Mouse (Mus musculus) liver, embryonic 16.5 days (tissue): Measurements from ENCODE around the gene Fmnl2. TPM values are rescaled to one million over a fixed set of nuclear protein-coding genes. Genes with fewer than 3 reads are reported as not detected.

ENCODE experiments used
- ATAC-seq: fragments of 200-750 bp; cut with Nextera tagmentation; 2 replicates; pipeline ENCODE4 v1.8.0; 2017; ENCODE audit warnings: low read depth, mild to moderate bottlenecking, moderate number of reproducible peaks, moderate library complexity
- H3K27ac ChIP-seq: fragments of 300-500 bp; sonication (generic); 2 replicates; pipeline ENCODE4 v1.5.1; 2014; ENCODE audit warnings: mild to moderate bottlenecking, low read length
- H3K27me3 ChIP-seq: fragments of 300-500 bp; sonication (generic); 2 replicates; pipeline ENCODE4 v1.6.1; 2014; ENCODE audit warnings: low read depth, low read length, mixed read lengths; ENCODE audit not compliant: control insufficient read depth, insufficient read depth
- H3K36me3 ChIP-seq: fragments of 300-500 bp; sonication (generic); 2 replicates; pipeline ENCODE4 v1.6.1; 2014; ENCODE audit warnings: mild to moderate bottlenecking; ENCODE audit not compliant: control insufficient read depth, insufficient read depth
- H3K4me1 ChIP-seq: fragments of 300-500 bp; sonication (generic); 2 replicates; pipeline ENCODE4 v1.6.1; 2014; ENCODE audit warnings: low read depth, low read length, mixed read lengths; ENCODE audit not compliant: control insufficient read depth
- H3K4me2 ChIP-seq: fragments of 300-500 bp; sonication (generic); 2 replicates; pipeline ENCODE4 v1.6.1; 2014; ENCODE audit warnings: low read depth, low read length, mixed read lengths
- H3K4me3 ChIP-seq: fragments of 300-500 bp; sonication (generic); 2 replicates; pipeline ENCODE4 v1.5.1; 2014; ENCODE audit warnings: low read depth, mild to moderate bottlenecking, low read length
- H3K9ac ChIP-seq: fragments of 300-500 bp; sonication (generic); 2 replicates; pipeline ENCODE4 v1.6.1; 2014; ENCODE audit warnings: low read depth, low read length
- H3K9me3 ChIP-seq: fragments of 300-500 bp; sonication (generic); replicated peaks from 2 replicates; pipeline ENCODE4 v1.6.1; 2016; ENCODE audit warnings: low read length; ENCODE audit not compliant: control insufficient read depth
- WGBS: fragments of 180-500 bp; shearing (Covaris S2); extraction: QIAGEN DNeasy Blood & Tissue Kit; methylation state at CpG from one replicate; pipeline ENCODE4 v1.1.7; 2014; ENCODE audit not compliant: insufficient replicate concordance; 5-methylcytosine and 5-hydroxymethylcytosine counted together
- polyA plus RNA-seq: library from polyadenylated mRNA; unstranded; fragments of >200 nt; fragmentation: Nextera tagmentation; extraction: Ambion mirVana; gene quantifications from 2 replicates; pipeline ENCODE4 v1.2.1, GENCODE M21; 2015

Gene Fmnl2
- 0.39 and 0.53 TPM in 2 replicates for polyA plus RNA-seq

DNA sequence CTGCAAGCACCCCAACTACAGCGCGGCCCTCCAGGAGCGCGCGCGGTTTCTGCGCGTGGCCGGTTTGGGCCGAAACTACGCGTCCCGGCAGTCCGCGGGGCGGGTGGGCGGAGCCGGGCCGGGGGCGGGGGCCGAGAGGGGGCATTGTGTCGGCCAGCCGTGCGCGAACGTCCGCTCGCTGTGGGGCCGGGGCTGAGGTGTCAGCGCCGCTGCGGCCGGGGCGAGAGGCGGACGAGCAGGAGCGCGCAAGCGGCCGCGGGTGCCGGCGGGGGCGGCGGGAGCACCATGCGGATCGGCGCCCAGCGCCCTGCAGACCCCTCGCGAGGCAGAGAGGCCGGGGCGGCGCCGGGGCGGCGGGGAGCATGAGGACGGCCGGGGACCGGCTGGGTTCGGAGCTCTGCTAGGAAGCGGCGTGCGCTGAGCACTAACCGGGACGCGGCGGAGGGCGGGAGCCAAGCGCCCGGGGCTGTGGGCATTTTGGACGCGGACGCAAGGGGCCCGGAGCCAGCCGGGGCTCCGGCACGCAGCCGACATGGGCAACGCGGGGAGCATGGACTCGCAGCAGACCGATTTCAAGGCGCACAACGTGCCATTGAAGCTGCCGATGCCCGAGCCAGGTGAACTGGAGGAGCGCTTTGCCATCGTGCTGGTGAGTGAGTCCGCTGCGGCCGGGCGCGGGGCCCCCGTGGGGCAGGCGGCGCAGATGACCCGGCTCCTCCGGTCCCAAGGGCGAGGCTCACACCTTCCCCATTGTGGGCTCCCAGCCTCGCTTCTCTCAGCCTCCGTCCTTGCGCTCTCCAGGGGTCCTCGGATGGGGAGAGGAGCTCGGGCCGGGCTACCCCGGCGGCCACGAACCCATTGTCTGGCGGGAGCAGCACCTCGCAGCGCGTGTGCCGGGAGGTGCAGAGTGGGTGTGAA lies at the start of gene Fmnl2:
Gene Fmnl2 (plus strand): TSS at position 250 of the 918 bp plus-strand sequence.
- H3K4me2 ChIP-seq: peak within 1 kb of the TSS; percentile 65
- H3K36me3 ChIP-seq: no peaks in the 10 kb centered on the region
- H3K27ac ChIP-seq: no peak within 1 kb of the TSS
- no peaks in the 10 kb centered on the region for H3K4me1 ChIP-seq
- H3K9me3 ChIP-seq: no peaks in the 10 kb centered on the region
- WGBS: under 1% methylated on average over 93 of the region's 114 CpGs
- peak; percentile 74 for ATAC-seq
- H3K27me3 ChIP-seq: peaks cover 34% of the 10 kb centered on the region
- peak within 1 kb of the TSS; percentile 67 for H3K4me3 ChIP-seq
- peak within 1 kb of the TSS; percentile 50 for H3K9ac ChIP-seq

- Histone ChIP-seq H3K4me1 (no peaks in the 10 kb centered on the region), H3K27ac (no peak overlapping the region), H3K27me3 (no peaks in the 10 kb centered on the region), H3K4me2 (no peak overlapping the region), H3K9me3 (no peaks in the 10 kb centered on the region), H3K36me3 (no peaks in the 10 kb centered on the region), H3K4me3 (no peak overlapping the region), H3K9ac (no peak overlapping the region)
- WGBS: 39% methylated on average over 5 of the region's 5 CpGs
- no peak for ATAC-seq
Observed at GRCm38 (mm10) chr2:52809988-52810387, 47.7 kb upstream of the Fmnl2 start.

DNA sequence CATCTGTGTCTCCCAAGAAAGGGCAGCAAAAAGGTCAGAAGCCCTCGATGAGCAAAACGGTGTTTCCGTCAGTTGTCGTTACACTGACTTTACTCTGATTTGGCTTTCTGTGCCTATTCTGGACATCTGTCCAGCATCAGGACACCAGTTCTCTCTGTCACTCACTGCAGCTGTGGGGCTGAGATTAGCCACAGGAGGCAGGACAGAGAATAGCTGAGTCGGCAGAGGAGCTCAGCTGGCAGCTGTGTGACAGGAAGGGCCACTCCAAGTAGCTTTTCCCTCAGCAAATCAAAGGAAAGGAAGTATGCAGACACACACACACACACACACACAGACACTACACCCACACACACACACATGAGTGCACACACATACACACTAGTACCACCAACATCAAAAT lies 46.0 kb upstream of the Fmnl2 start:
- Histone ChIP-seq H3K4me3 (no peak overlapping the region), H3K27me3 (no peaks in the 10 kb centered on the region), H3K4me1 (no peaks in the 10 kb centered on the region), H3K36me3 (no peaks in the 10 kb centered on the region), H3K27ac (no peak overlapping the region), H3K9ac (no peak overlapping the region), H3K4me2 (no peak overlapping the region), H3K9me3 (no peaks in the 10 kb centered on the region)
- 49% methylated on average over 5 of the region's 5 CpGs for WGBS
- no peak for ATAC-seq

GRCm38 (mm10) chr2:52817341-52817740 lies 40.3 kb upstream of the Fmnl2 start:
- H3K27me3 ChIP-seq: no peaks in the 10 kb centered on the region
- H3K4me1 ChIP-seq: no peaks in the 10 kb centered on the region
- H3K27ac ChIP-seq: no peak overlapping the region
- no peaks in the 10 kb centered on the region for H3K9me3 ChIP-seq
- H3K9ac ChIP-seq: no peak overlapping the region
- 57% methylated on average over 1 of the region's 1 CpGs for WGBS
- no peak overlapping the region for H3K4me2 ChIP-seq
- no peaks in the 10 kb centered on the region for H3K36me3 ChIP-seq
- no peak for ATAC-seq
- no peak overlapping the region for H3K4me3 ChIP-seq

DNA sequence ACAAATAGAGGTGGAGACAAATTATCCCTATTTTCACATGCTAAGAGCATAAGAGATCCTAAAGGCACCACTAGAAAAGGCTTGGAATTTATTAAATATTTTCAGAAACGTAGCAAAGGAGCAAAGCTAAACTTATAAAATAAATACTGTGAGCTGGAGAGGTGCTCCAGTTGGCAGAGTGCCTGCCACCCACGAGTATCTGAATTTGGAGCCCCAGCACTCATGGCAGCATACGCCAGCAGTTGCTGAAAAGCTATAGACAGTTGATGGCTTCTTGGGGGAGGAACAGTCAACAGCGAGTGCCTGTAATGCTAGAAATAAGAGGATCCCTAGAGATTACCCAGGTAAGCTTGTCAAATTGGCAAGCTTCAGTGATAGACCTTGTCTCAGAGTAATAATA lies 38.7 kb upstream of the Fmnl2 start:
- no peak for ATAC-seq
- no peaks in the 10 kb centered on the region for H3K9me3 ChIP-seq

DNA sequence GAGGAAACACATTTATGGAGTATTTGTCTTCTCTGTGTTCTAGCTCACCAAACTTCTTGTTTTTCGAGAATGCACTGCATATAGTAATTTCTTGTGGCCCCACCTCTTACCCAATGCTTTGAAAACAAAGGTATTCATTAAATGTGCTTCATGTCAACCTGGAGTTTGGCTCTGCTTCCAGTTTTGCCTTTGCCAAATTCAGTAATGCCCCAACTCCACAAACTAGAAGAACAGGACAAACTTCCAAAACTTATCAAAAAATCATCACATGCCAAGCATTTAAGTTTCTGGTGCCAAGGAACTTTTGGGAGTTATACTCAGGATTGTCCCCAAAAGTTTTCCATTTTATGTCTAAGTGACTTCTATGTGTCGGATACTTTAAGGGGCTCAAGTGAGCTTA lies 35.4 kb upstream of the Fmnl2 start:
- H3K4me1 ChIP-seq: no peaks in the 10 kb centered on the region
- H3K27me3 ChIP-seq: no peaks in the 10 kb centered on the region
- H3K4me3 ChIP-seq: no peak overlapping the region
- WGBS: 49% methylated on average over 2 of the region's 2 CpGs
- H3K9ac ChIP-seq: no peak overlapping the region
- H3K36me3 ChIP-seq: no peaks in the 10 kb centered on the region
- no peak overlapping the region for H3K4me2 ChIP-seq
- H3K27ac ChIP-seq: no peak overlapping the region
- no peak for ATAC-seq
- no peaks in the 10 kb centered on the region for H3K9me3 ChIP-seq

More for the DNA sequence above, 38.7 kb upstream of the Fmnl2 start:
- Histone ChIP-seq H3K9ac (no peak overlapping the region), H3K27ac (no peak overlapping the region), H3K4me3 (no peak overlapping the region), H3K4me1 (no peaks in the 10 kb centered on the region), H3K4me2 (no peak overlapping the region), H3K27me3 (no peaks in the 10 kb centered on the region), H3K36me3 (no peaks in the 10 kb centered on the region)
- 54% methylated on average over 4 of the region's 4 CpGs for WGBS

DNA sequence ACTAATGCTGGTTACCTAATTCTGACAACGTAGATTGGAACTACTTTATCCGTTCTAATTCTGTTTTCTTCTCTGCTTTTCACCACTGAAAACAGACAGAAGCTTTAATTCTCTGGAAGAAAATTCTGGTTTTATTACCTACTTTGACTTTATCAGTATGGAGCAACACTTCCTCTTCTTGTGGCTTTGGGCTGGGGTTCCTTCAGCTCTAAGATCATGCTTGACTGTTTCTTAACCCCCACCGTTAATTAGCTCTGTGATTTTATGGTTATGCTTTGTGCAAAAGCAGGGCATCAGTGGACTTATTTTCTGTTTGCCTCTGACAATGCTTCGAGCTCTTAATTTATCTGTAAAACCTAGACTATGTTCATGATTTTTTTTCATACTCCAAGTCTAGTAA lies 29.6 kb upstream of the Fmnl2 start:
- no peak overlapping the region for H3K4me3 ChIP-seq
- 17% methylated on average over 4 of the region's 4 CpGs for WGBS
- H3K4me1 ChIP-seq: no peaks in the 10 kb centered on the region
- H3K4me2 ChIP-seq: no peak overlapping the region
- H3K9ac ChIP-seq: no peak overlapping the region
- no peak overlapping the region for H3K27ac ChIP-seq
- H3K27me3 ChIP-seq: no peaks in the 10 kb centered on the region
- no peaks in the 10 kb centered on the region for H3K9me3 ChIP-seq
- no peaks in the 10 kb centered on the region for H3K36me3 ChIP-seq
- no peak for ATAC-seq

GRCm38 (mm10) chr2:52830513-52830912 lies 27.1 kb upstream of the Fmnl2 start:
- no peak overlapping the region for H3K9ac ChIP-seq
- no peaks in the 10 kb centered on the region for H3K36me3 ChIP-seq
- WGBS: 67% methylated on average over 4 of the region's 4 CpGs
- no peak overlapping the region for H3K4me2 ChIP-seq
- no peaks in the 10 kb centered on the region for H3K27me3 ChIP-seq
- H3K4me1 ChIP-seq: no peaks in the 10 kb centered on the region
- H3K9me3 ChIP-seq: no peaks in the 10 kb centered on the region
- no peak overlapping the region for H3K4me3 ChIP-seq
- no peak for ATAC-seq
- H3K27ac ChIP-seq: no peak overlapping the region

GRCm38 (mm10) chr2:52831585-52831984 lies 26.1 kb upstream of the Fmnl2 start:
- Histone ChIP-seq H3K36me3 (no peaks in the 10 kb centered on the region), H3K4me2 (no peak overlapping the region), H3K4me3 (no peak overlapping the region), H3K9ac (no peak overlapping the region), H3K27me3 (no peaks in the 10 kb centered on the region), H3K27ac (no peak overlapping the region), H3K9me3 (no peaks in the 10 kb centered on the region), H3K4me1 (no peaks in the 10 kb centered on the region)
- 53% methylated on average over 2 of the region's 2 CpGs for WGBS
- ATAC-seq: no peak
